Mouse (Mus musculus) limb, embryonic 14.5 days (tissue): ENCODE measurements around the gene Fstl4. TPM values are rescaled to one million over a fixed set of nuclear protein-coding genes. Genes with fewer than 3 reads are reported as not detected.

Experiments used
- ATAC-seq: fragments of 200-750 bp; cut with Nextera tagmentation; 2 replicates; pipeline ENCODE4 v1.8.0; 2017; ENCODE audit warnings: low read depth, moderate number of reproducible peaks, moderate TSS enrichment; ENCODE audit not compliant: low FRiP score
- DNase-seq: peaks from one replicate; pipeline ENCODE4 v3.0.0-alpha.2; 2015; ENCODE audit warnings: low spot score
- H3K27ac ChIP-seq: fragments of 300-500 bp; sonication (generic); replicated peaks from 2 replicates; pipeline ENCODE4 v1.5.1; 2014; ENCODE audit warnings: low read depth, mild to moderate bottlenecking, low read length, moderate library complexity, mixed read lengths
- H3K27me3 ChIP-seq: fragments of 300-500 bp; sonication (generic); 2 replicates; pipeline ENCODE4 v1.6.1; 2014; ENCODE audit warnings: low read length, mixed read lengths; ENCODE audit not compliant: control insufficient read depth, insufficient read depth
- H3K36me3 ChIP-seq: fragments of 300-500 bp; sonication (generic); 2 replicates; pipeline ENCODE4 v1.6.1; 2014; ENCODE audit warnings: mild to moderate bottlenecking, low read length, moderate library complexity, mixed read lengths; ENCODE audit not compliant: control insufficient read depth, insufficient read depth
- H3K4me1 ChIP-seq: fragments of 300-500 bp; sonication (generic); 2 replicates; pipeline ENCODE4 v1.6.1; 2014; ENCODE audit warnings: antibody characterized with exemption, low read length, mixed read lengths; ENCODE audit not compliant: control insufficient read depth, insufficient read depth
- H3K4me2 ChIP-seq: fragments of 300-500 bp; sonication (generic); replicated peaks from 2 replicates; pipeline ENCODE4 v1.6.1; 2014; ENCODE audit warnings: low read depth, mild to moderate bottlenecking, low read length, moderate library complexity; ENCODE audit not compliant: severe bottlenecking
- H3K4me3 ChIP-seq: fragments of 300-500 bp; sonication (generic); replicated peaks from 2 replicates; pipeline ENCODE4 v1.5.1; 2014; ENCODE audit warnings: low read length
- H3K9ac ChIP-seq: fragments of 300-500 bp; sonication (generic); 2 replicates; pipeline ENCODE4 v1.6.1; 2014; ENCODE audit warnings: mild to moderate bottlenecking, low read depth, low read length, moderate library complexity; ENCODE audit not compliant: severe bottlenecking
- H3K9me3 ChIP-seq: fragments of 300-500 bp; sonication (generic); 2 replicates; pipeline ENCODE4 v1.6.1; 2016; ENCODE audit warnings: low read length; ENCODE audit not compliant: control insufficient read depth
- POLR2A ChIP-seq: fragments of 200-500 bp; IDR thresholded peaks from 2 replicates; pipeline ENCODE4 v1.8.0; 2012; ENCODE audit warnings: inconsistent platforms, mild to moderate bottlenecking, moderate library complexity, borderline replicate concordance; ENCODE audit not compliant: insufficient read depth, insufficient read length; ENCODE audit errors: extremely low read depth
- WGBS: fragments of 180-500 bp; shearing (Covaris S2); extraction: QIAGEN DNeasy Blood & Tissue Kit; methylation state at CpG from one replicate; pipeline ENCODE4 v1.1.7; 2014; 5-methylcytosine and 5-hydroxymethylcytosine counted together
- polyA plus RNA-seq, 2 experiments: library from polyadenylated mRNA; depleted of rRNA in 1 of 2; stranded (reverse) in 1 of 2; unstranded in 1 of 2; fragments of >200 nt; fragmentation: Nextera tagmentation in 1 of 2; extraction: Ambion mirVana in 1 of 2; gene quantifications; 2 replicates each; pipeline versions ENCODE4 v1.2.1 to v1.2.3; 2012 to 2014

Fstl4 gene
- polyA plus RNA-seq, 2 experiments = 0.97 to 2.3 TPM

- WGBS = 67% methylated on average over 7 of the region's 7 CpGs
- Histone ChIP-seq H3K4me2 (no peak overlapping the region), H3K4me1 (peaks cover 4% of the 10 kb centered on the region; the same call in 1 of the 2 replicates), H3K4me3 (no peak overlapping the region), H3K27ac (no peak overlapping the region), H3K9me3 (peaks cover 4% of the 10 kb centered on the region; the same call in 1 of the 2 replicates), H3K36me3 (no peaks in the 10 kb centered on the region), H3K27me3 (no peaks in the 10 kb centered on the region), H3K9ac (no peak overlapping the region)
- TF ChIP-seq POLR2A = no peak
- ATAC-seq (no peak), DNase-seq (peak; percentile 38)
Observed at GRCm38 (mm10) chr11:53003361-53003760, 238.9 kb downstream of the Fstl4 start.

- H3K36me3 ChIP-seq = no peaks in the 10 kb centered on the region
- DNase-seq (no peak), ATAC-seq (no peak)
- H3K4me1 ChIP-seq = peaks cover 4% of the 10 kb centered on the region; the same call in 1 of the 2 replicates
- H3K9ac ChIP-seq = no peak overlapping the region
- H3K9me3 ChIP-seq = peaks cover 3% of the 10 kb centered on the region; the same call in 1 of the 2 replicates
- no peak overlapping the region for H3K4me3 ChIP-seq
- H3K27ac ChIP-seq = no peak overlapping the region
- TF ChIP-seq POLR2A = no peak
- no peak overlapping the region for H3K4me2 ChIP-seq
- 83% methylated on average over 9 of the region's 9 CpGs for whole genome bisulfite sequencing
- no peaks in the 10 kb centered on the region for H3K27me3 ChIP-seq
Observed at GRCm38 (mm10) chr11:53003811-53004210, 239.4 kb downstream of the Fstl4 start.

GRCm38 (mm10) chr11:53009597-53009996 lies 245.2 kb downstream of the Fstl4 start:
- Histone ChIP-seq H3K36me3 (no peaks in the 10 kb centered on the region), H3K9me3 (no peaks in the 10 kb centered on the region), H3K27ac (no peak overlapping the region), H3K27me3 (no peaks in the 10 kb centered on the region), H3K4me1 (no peaks in the 10 kb centered on the region), H3K4me2 (no peak overlapping the region), H3K9ac (no peak overlapping the region), H3K4me3 (no peak overlapping the region)
- TF ChIP-seq POLR2A = no peak
- DNase-seq (no peak), ATAC-seq (no peak)
- WGBS = 55% methylated on average over 7 of the region's 7 CpGs

- Histone ChIP-seq H3K36me3 (no peaks in the 10 kb centered on the region), H3K4me2 (no peak overlapping the region), H3K27ac (no peak overlapping the region), H3K9ac (no peak overlapping the region), H3K9me3 (no peaks in the 10 kb centered on the region), H3K4me3 (no peak overlapping the region), H3K27me3 (no peaks in the 10 kb centered on the region), H3K4me1 (no peaks in the 10 kb centered on the region)
- no peak for ATAC-seq
- TF ChIP-seq POLR2A = no peak
- 73% methylated on average over 6 of the region's 6 CpGs for WGBS
- DNase-seq = no peak
Observed at GRCm38 (mm10) chr11:53011996-53012505, 247.6 kb downstream of the Fstl4 start.

GRCm38 (mm10) chr11:53013906-53014305 lies 249.5 kb downstream of the Fstl4 start:
- H3K9me3 ChIP-seq = no peaks in the 10 kb centered on the region
- no peak for TF ChIP-seq POLR2A
- H3K4me2 ChIP-seq = no peak overlapping the region
- 74% methylated on average over 5 of the region's 5 CpGs for WGBS
- H3K4me1 ChIP-seq = no peaks in the 10 kb centered on the region
- ATAC-seq = no peak
- no peaks in the 10 kb centered on the region for H3K27me3 ChIP-seq
- H3K4me3 ChIP-seq = no peak overlapping the region
- no peak overlapping the region for H3K9ac ChIP-seq
- no peaks in the 10 kb centered on the region for H3K36me3 ChIP-seq
- no peak for DNase-seq
- H3K27ac ChIP-seq = no peak overlapping the region
